Mouse (Mus musculus) T-helper 1 cell (primary cell): ENCODE measurements at regions not wholly inside any gene's neighbourhood (a gene's known extent, or its start where the extent isn't known, plus 50 kb on each side); places are given as distances from the start of the nearest gene placed in this dataset.

ENCODE experiments used
- in situ Hi-C: fragments of 300-600 bp; cut with MboI, MseI; formaldehyde crosslinking; loops from one replicate; pipeline ENCODE4 v1.15.1; 2025; ENCODE audit warnings: high pct_unique_total_duplicates

DNA sequence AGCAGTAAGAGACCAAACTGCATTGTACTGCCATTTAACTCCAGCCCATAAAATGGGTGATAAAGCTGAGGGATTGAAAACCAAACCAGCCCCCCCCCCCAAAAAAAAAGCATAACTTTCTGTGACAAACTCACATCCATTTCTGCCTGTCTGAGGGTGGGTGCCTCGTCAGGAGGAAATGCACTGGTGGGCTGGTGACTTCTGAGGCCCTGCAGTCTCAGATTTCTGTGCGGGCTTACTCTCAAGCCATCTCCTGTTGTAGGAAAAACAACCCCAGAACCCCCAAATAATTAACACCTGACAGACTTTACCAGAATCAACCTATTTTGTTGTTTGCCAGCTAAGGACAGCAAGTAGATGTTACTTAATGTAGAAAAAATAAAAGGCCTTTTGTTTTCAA, 220.9 kb downstream of the Snx10 start:
- in situ Hi-C loops, result no loop called here

- in situ Hi-C loops, result no loop called here
These were observed 230.6 kb downstream of the Snx10 start for GRCm38 (mm10) chr6:51754239-51754681.

- in situ Hi-C loops, result no loop called here
These were observed 233.4 kb downstream of the Snx10 start for GRCm38 (mm10) chr6:51757131-51757530.

GRCm38 (mm10) chr6:51757746-51758145, 234.0 kb downstream of the Snx10 start:
- in situ Hi-C loops, result no loop called here

DNA sequence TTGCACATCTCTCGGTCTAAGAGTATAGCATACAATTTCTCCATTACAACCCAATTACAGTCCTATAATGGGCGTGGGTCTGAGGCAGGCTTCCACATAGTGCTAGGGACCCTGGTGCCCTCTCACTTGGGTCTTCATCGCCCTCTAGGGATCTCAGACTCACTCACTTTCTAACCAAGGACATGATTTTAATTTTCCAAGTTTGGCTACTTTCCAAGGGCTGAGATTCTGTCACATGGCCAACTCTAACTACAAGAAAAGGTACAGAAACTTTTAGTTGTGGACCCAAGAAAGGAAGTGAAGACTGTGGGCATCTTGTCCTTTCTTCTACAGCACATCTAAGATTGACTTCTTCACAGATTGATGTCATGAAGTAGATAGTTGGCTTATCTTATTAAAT, 235.1 kb downstream of the Snx10 start:
- in situ Hi-C loops, result no loop called here

GRCm38 (mm10) chr6:51760372-51760771, 236.7 kb downstream of the Snx10 start:
- in situ Hi-C loops, result no loop called here

DNA sequence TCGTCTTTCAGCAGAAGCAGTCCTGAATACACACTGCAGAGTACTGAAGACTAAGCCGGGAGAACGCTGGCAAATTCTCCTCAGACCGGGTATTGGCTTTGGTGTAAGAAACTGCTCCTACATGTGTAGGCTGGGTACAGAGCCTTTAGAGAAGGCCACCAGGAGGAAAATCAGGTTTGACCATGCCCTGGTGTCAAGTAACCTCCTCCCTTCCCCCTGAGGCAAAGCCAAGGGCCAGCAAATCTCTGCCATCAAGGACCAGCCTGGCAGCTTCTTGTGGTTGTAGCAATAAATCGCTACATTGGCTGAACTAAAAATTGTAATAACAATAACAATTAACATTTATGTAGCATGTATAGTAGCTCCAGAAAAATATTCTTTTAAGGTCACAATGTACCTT, 237.8 kb downstream of the Snx10 start:
- in situ Hi-C loops, result no loop called here

DNA sequence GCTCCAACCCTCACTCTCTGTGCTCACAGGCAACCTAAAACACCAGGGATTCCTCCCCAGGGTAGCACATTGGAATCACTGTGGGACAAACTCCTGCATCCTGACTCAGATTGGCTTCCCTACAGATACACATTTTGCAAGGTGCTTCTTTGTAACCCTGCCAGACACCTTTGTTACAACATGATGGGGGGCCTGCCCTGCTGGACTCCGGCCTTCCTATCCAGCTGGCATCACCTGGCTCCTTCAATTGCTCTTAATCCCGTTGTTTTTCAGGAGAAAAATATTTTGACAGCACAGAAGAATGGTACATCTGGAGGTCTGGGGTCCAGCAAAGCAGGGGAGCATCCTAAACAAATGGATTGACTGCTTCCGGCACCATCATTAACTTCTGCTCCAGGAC, 242.8 kb downstream of the Snx10 start:
- in situ Hi-C loops, result no loop called here

DNA sequence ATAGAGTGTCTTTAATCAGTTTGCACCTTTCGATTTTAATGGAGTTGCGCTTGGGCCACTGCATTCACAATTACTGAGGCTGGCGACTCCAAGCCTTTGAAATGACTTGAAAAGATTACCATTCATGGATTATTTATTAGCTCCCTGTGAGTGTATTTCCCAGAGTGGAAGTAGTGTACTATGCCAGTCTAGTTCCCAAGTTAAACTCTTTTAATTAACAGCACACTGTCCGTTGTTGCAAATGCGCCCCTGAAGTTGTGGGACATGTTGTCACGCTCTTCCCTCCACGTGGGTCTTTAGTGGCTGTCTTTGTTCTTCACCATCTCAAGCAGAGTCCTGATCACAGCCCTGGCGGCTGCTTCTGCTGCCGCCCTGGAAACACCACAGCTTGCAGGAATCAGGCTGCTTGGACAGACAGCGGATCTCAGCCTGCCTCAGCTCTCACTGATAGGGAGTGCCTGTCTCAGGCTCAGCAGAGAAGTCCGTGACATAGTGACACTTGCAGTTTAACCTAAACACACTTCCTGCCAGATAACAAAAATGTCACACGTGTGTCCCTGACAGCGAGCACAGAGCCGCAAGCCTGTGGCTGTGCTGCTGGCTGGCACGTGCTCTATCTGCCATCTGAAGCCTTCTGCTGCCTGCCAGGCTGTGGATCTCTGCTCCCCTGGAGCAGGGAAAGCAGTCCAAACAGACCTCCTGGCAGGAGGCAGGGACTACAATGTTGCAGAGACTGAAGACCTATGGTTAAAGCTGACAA, 244.1 kb downstream of the Snx10 start:
- in situ Hi-C loops, result no loop called here

DNA sequence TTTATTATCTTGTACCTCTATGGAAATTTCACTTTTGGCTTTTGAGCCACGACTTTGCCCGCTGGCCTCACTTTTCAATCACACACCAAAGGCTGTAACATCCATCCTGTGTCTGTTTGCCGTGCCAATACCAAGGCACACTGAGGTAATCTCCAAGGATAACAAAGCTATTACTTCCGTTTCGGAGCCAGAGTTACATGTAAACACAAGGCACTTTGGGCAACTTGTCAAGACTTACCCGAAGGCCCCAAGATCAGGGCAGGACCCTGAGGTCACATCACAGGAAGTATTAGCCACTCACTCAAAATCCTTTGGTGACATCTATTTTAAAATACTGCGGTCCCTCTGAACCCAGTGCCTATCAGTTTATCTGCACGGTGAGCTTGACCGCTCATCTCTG, 241.3 kb downstream of the Skap2 start:
- in situ Hi-C loops, result loop anchor here (10.0 kb wide), 1 partner anchor 546 kb away; no protein-coding TSS in a partner anchor

- in situ Hi-C loops, result loop anchor here (10.0 kb wide), 1 partner anchor 547 kb away; no protein-coding TSS in a partner anchor
These were observed 240.9 kb downstream of the Skap2 start for GRCm38 (mm10) chr6:51771424-51771823.

- in situ Hi-C loops, result loop anchor here (5.0 to 10.0 kb wide), 2 partner anchors 448 to 550 kb away; partner anchors contain the start of gene Hoxa7
These were observed 237.6 kb downstream of the Skap2 start for GRCm38 (mm10) chr6:51774771-51775170.

DNA sequence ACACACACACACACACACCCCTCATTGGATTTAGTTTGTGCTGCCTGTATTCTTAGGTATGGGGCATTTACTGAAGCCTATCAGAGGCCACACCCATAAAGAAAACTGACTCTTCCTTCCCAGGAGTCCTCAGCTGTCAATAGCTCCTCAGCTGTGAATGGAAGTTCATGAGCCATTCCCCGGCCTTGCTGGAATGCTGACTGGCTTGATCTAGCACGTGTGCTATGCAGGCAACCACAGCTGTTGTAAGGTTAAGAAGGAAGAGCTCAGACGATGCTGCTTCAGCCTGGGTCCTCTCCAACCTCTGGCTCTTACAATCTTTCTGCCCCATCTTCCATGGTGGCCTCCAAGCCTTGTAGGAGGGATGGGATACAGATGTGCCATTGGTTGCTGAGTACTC, 226.7 kb downstream of the Skap2 start:
- in situ Hi-C loops, result no loop called here

DNA sequence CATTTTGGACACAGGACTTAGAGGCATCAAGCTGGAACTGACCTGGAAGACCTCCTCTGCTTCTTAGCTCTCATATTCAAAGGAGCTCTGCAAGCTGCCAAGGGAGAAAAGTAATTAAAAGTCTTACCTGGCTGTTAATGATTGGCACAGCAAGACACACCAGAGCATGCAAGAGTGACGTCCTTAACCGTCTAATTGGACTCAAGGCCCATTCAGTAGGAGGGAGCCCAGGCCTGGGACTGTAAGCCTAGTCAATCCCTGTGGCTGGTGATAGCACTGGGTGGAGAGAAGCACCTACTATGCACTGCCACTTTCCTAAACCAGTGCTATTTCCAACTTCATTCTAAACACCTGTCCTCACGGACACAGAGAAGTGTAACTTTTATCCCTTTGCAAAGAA, 225.5 kb downstream of the Skap2 start:
- in situ Hi-C loops, result no loop called here

- in situ Hi-C loops, result no loop called here
These were observed 224.2 kb downstream of the Skap2 start for GRCm38 (mm10) chr6:51788156-51788555.

DNA sequence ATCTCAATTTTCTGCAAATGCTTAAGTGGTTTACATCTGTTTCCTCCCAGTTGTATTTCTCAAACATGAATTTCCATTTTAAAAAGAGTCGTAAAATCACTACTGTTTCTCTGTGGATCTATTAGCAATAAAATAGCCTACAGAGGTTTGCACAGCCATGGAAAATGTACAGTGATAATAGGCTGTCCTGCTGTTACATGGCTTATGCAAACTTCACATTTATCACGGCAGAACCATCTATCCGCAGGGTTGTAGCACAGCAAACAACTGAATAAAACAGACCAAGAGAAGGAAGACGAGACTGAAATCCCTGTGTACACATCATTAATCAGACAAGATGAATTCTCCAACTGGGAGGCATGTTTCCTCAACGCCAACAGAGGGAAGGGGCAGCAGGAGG, 222.1 kb downstream of the Skap2 start:
- in situ Hi-C loops, result no loop called here

DNA sequence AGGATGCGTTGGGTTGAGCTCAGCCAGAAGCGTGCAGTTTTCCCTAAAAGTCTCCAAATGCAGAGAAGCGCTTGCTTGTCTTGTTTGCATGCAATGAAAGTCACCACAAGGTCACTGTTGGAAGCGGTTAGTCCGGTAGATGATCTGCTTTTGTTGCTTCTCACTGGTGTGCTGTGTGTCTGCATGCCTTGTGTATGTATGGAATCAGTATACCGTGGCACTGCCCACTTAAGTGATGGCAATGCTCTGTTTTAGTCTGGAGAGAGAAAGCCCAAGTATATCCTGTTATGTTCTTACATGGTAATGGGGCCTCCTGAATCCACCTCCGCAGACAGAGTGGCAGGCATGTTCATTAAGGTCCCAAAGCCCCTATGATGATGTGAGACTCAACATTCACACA, 221.7 kb downstream of the Skap2 start:
- in situ Hi-C loops, result no loop called here

DNA sequence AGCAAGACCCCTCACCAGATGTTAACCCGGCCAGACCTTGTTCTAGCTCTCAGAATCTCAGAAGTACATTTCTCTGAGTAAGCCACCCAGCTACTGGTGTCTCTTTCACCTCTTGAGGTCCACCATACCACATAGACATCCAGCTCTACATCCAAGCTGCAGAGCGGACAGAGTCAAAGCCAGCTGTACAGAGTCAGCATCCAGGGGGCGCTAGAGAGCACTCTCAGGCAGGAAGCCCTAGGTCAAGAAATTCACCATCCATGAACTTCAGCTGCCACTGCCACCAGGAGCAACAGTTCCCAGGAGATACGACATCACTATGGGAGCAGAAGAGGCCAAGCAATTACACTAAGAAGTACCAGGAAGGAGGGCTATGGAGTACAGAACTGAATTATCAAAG, 217.0 kb downstream of the Skap2 start:
- in situ Hi-C loops, result no loop called here

- in situ Hi-C loops, result no loop called here
These were observed 213.6 kb downstream of the Skap2 start for GRCm38 (mm10) chr6:51798577-51799240.

- in situ Hi-C loops, result no loop called here
These were observed 206.7 kb downstream of the Skap2 start for GRCm38 (mm10) chr6:51805656-51806055.
